Mouse (Mus musculus) erythroblast, embryonic 14.5 days (primary cell): Measurements from ENCODE around the gene Sv2a. TPM values are rescaled to one million over a fixed set of nuclear protein-coding genes. Genes with fewer than 3 reads are reported as not detected.
A peak's percentile ranks its signal among the peaks of the same experiment; 100 is the strongest.
"Not testable (repeated sequence)": the region's sequence is repeated elsewhere in the genome, so short reads cannot be mapped to it uniquely, and the experiment has no call there.

Source experiments
- H3K27me3 ChIP-seq: 2 replicates; pipeline ENCODE4 v1.6.1; 2012; ENCODE audit warnings: inconsistent platforms; ENCODE audit not compliant: control insufficient read depth
- H3K36me3 ChIP-seq: 2 replicates; pipeline ENCODE4 v1.6.1; 2012; ENCODE audit warnings: mild to moderate bottlenecking, inconsistent platforms; ENCODE audit not compliant: control insufficient read depth
- H3K4me1 ChIP-seq: 2 replicates; pipeline ENCODE4 v1.6.1; 2012; ENCODE audit warnings: inconsistent platforms; ENCODE audit not compliant: control insufficient read depth
- H3K4me3 ChIP-seq: replicated peaks from 2 replicates; pipeline ENCODE3; 2012; ENCODE audit warnings: moderate library complexity, mild to moderate bottlenecking, inconsistent platforms
- H3K9me3 ChIP-seq: 2 replicates; pipeline ENCODE4 v1.6.1; 2012; ENCODE audit warnings: low read length, inconsistent platforms, mixed read lengths; ENCODE audit not compliant: control insufficient read depth
- GATA1 ChIP-seq: IDR thresholded peaks from 2 replicates; pipeline ENCODE4 v1.6.1; 2012; ENCODE audit warnings: low read length, inconsistent platforms, mixed read lengths
- TAL1 ChIP-seq: IDR thresholded peaks from 3 replicates; pipeline ENCODE4 v1.6.1; 2012; ENCODE audit warnings: low read length, inconsistent platforms, mixed read lengths
- polyA plus RNA-seq: library from polyadenylated mRNA; stranded (reverse); fragments of >175 nt; gene quantifications from 2 replicates; pipeline ENCODE4 v1.2.3, GENCODE M21; 2012

Gene Sv2a
- polyA plus RNA-seq, 1 experiment = not detected

DNA sequence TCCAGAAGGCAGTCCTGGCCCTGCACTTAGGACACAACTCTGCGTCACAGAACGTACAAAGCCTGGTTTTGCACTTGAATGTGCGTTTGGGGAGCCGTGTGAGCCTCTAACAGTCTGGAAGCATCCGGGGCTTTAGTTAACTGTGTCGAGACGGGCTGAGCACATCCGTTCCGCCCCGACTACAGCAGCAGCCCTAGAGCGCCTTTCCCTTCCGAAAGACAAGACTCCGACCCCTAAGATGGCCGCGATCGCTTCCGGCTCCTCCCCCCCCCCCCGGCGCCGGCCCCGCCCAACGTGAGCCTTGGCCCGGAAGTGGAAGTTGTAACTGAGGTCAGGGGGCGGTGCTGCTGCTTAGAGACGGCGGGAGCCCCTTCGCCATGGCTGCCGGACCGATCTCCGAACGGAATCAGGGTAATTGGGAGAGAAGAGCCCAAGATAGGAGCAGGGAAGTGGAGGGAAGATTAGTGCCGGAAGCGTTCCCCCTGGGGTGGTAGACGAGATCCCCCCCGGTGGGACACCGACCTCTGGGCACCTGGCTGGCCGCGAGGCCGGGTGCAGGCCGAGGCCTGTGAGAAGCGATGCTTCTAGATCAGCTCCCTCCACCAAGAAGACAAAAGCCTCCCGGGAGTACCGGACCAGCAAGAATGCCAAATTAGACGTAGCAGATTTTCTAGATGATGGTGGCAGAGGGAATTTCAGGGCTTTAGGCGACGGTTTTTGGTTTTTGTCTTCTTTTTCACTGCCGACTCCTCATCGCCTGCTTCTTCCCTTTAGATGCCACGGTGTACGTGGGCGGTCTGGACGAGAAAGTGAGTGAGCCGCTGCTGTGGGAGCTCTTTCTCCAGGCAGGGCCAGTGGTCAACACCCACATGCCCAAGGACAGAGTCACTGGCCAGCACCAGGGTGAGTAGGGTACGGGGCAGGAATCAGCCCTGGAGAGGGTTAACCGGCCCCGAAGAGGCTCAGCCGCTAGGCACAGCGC, 8.5 kb upstream of the Sv2a start, which contains the start of gene Sf3b4:
TSS of gene Sf3b4 (plus strand) at position 136 of the 982 bp plus-strand sequence.
- TF ChIP-seq TAL1 (no peak), GATA1 (no peak)
- peaks cover 47% of the 10 kb centered on the region for H3K36me3 ChIP-seq
- no peaks in the 10 kb centered on the region for H3K27me3 ChIP-seq
- H3K4me1 ChIP-seq = peaks cover 44% of the 10 kb centered on the region
- no peaks in the 10 kb centered on the region for H3K9me3 ChIP-seq
- H3K4me3 ChIP-seq = peak within 1 kb of the TSS; percentile 98

DNA sequence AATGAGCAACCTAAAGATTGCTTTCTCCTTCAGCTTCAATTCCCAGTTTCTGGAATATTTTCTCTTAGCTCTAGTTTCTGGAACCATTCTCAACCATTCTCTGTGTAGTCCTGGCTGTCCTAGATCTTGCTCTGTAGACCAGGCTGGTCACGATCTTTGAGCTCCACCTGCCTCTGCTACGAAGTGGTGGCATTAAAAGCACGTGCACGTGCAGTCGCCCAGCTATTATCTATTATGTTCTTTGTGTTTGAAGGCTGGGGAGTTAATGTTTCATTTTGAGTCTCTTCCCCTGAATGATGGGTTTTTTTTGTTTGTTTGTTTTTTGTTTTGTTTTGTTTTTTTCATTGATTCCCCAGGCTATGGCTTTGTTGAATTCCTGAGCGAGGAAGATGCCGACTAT, 7.8 kb upstream of the Sv2a start:
- Histone ChIP-seq H3K4me1 (peaks cover 44% of the 10 kb centered on the region), H3K4me3 (peak overlapping the region; percentile 98), H3K36me3 (peaks cover 54% of the 10 kb centered on the region), H3K27me3 (no peaks in the 10 kb centered on the region), H3K9me3 (no peaks in the 10 kb centered on the region)
- TF ChIP-seq GATA1 (no peak), TAL1 (no peak)

- Histone ChIP-seq H3K4me3 (peak overlapping the region; percentile 49), H3K36me3 (peaks cover 62% of the 10 kb centered on the region), H3K4me1 (peaks cover 42% of the 10 kb centered on the region)
- not testable (repeated sequence) for H3K27me3 ChIP-seq, H3K9me3 ChIP-seq
Observed at GRCm38 (mm10) chr3:96174042-96174441, 6.9 kb upstream of the Sv2a start.

GRCm38 (mm10) chr3:96175251-96175650, 5.7 kb upstream of the Sv2a start:
- Histone ChIP-seq H3K36me3 (peaks cover 60% of the 10 kb centered on the region), H3K4me3 (no peak overlapping the region), H3K9me3 (no peaks in the 10 kb centered on the region), H3K4me1 (peaks cover 41% of the 10 kb centered on the region), H3K27me3 (peaks cover 2% of the 10 kb centered on the region)
- no peak for TF ChIP-seq TAL1
- TF ChIP-seq GATA1 = no peak

DNA sequence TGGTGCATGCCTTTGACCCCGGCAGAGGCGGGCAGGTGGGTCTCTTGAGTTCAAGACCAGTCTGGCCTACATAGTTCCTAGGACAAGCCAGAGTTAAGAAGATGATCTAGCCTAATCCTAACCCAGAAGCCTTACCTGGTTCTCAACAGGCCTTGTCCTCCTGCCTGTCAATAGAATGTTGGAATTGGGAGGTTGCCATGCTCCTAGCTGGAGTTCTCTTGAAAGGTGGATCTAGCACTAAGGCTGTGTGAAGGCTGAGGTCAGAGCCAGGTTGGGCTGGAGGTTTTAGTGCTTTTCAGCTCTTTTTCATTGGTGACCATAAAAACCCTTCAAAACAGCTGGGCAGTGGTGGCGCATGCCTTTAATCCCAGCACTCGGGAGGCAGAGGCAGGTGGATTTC, 2.5 kb upstream of the Sv2a start:
- H3K36me3 ChIP-seq = peaks cover 56% of the 10 kb centered on the region
- H3K4me1 ChIP-seq = peaks cover 28% of the 10 kb centered on the region
- peaks cover 34% of the 10 kb centered on the region for H3K27me3 ChIP-seq
- no peak overlapping the region for H3K4me3 ChIP-seq
- no peak for TF ChIP-seq GATA1
- TF ChIP-seq TAL1 = no peak
- no peaks in the 10 kb centered on the region for H3K9me3 ChIP-seq

- no peaks in the 10 kb centered on the region for H3K9me3 ChIP-seq
- TF ChIP-seq GATA1 = no peak
- TF ChIP-seq TAL1 = no peak
- peaks cover 52% of the 10 kb centered on the region for H3K36me3 ChIP-seq
- peaks cover 23% of the 10 kb centered on the region for H3K4me1 ChIP-seq
- H3K4me3 ChIP-seq = no peak overlapping the region
- H3K27me3 ChIP-seq = peaks cover 38% of the 10 kb centered on the region
Observed at GRCm38 (mm10) chr3:96178902-96179301, 2.0 kb upstream of the Sv2a start.

GRCm38 (mm10) chr3:96179531-96179930, 1.4 kb upstream of the Sv2a start:
- H3K4me3 ChIP-seq = no peak overlapping the region
- peaks cover 17% of the 10 kb centered on the region for H3K4me1 ChIP-seq
- TF ChIP-seq TAL1 = no peak
- no peak for TF ChIP-seq GATA1
- peaks cover 46% of the 10 kb centered on the region for H3K36me3 ChIP-seq
- H3K27me3 ChIP-seq = peaks cover 43% of the 10 kb centered on the region
- H3K9me3 ChIP-seq = no peaks in the 10 kb centered on the region

- Histone ChIP-seq H3K27me3 (peaks cover 54% of the 10 kb centered on the region), H3K36me3 (peaks cover 24% of the 10 kb centered on the region), H3K9me3 (no peaks in the 10 kb centered on the region), H3K4me1 (peaks cover 9% of the 10 kb centered on the region), H3K4me3 (no peak overlapping the region)
- TF ChIP-seq TAL1 (no peak), GATA1 (no peak)
Observed at GRCm38 (mm10) chr3:96181510-96182381, 795 bp downstream of the Sv2a start.

- Histone ChIP-seq H3K27me3 (peaks cover 57% of the 10 kb centered on the region), H3K9me3 (no peaks in the 10 kb centered on the region), H3K4me3 (no peak overlapping the region), H3K36me3 (peaks cover 19% of the 10 kb centered on the region), H3K4me1 (peaks cover 9% of the 10 kb centered on the region)
- TF ChIP-seq TAL1 (no peak), GATA1 (no peak)
Observed at GRCm38 (mm10) chr3:96182382-96182776, 1.4 kb downstream of the Sv2a start.
